Mouse (Mus musculus) limb, embryonic 10.5 days (tissue): Measurements from ENCODE around the gene Cntf. TPM values are rescaled to one million over a fixed set of nuclear protein-coding genes. Genes with fewer than 3 reads are reported as not detected.

Experiments
- DNase-seq: peaks from one replicate; pipeline ENCODE4 v3.0.0-alpha.2; 2017; ENCODE audit warnings: low spot score
- H3K27ac ChIP-seq: fragments of 300-500 bp; sonication (generic); 2 replicates; pipeline ENCODE4 v1.5.1; 2016; ENCODE audit warnings: mild to moderate bottlenecking
- H3K27me3 ChIP-seq: fragments of 300-500 bp; sonication (generic); 2 replicates; pipeline ENCODE4 v1.6.1; 2016; ENCODE audit warnings: low read depth, mild to moderate bottlenecking; ENCODE audit not compliant: poor library complexity, severe bottlenecking
- H3K36me3 ChIP-seq: fragments of 300-500 bp; sonication (generic); 2 replicates; pipeline ENCODE4 v1.6.1; 2016; ENCODE audit warnings: mild to moderate bottlenecking, moderate library complexity
- H3K4me1 ChIP-seq: fragments of 300-500 bp; sonication (generic); 2 replicates; pipeline ENCODE4 v1.6.1; 2016
- H3K4me3 ChIP-seq: fragments of 300-500 bp; sonication (generic); 2 replicates; pipeline ENCODE4 v1.5.1; 2016; ENCODE audit warnings: mild to moderate bottlenecking, moderate library complexity
- H3K9me3 ChIP-seq: fragments of 300-500 bp; sonication (generic); replicated peaks from 2 replicates; pipeline ENCODE4 v1.6.1; 2016; ENCODE audit warnings: mild to moderate bottlenecking
- WGBS: fragments of 180-500 bp; shearing (Covaris S2); methylation state at CpG from one replicate; pipeline ENCODE4 v1.1.7; 2016; 5-methylcytosine and 5-hydroxymethylcytosine counted together
- polyA plus RNA-seq: library from polyadenylated mRNA; unstranded; fragments of >200 nt; fragmentation: Nextera tagmentation; extraction: Ambion mirVana; gene quantifications from 2 replicates; pipeline ENCODE4 v1.2.1, GENCODE M21; 2016

The Cntf gene
- 1.8 and 2.2 TPM in 2 replicates for polyA plus RNA-seq

DNA sequence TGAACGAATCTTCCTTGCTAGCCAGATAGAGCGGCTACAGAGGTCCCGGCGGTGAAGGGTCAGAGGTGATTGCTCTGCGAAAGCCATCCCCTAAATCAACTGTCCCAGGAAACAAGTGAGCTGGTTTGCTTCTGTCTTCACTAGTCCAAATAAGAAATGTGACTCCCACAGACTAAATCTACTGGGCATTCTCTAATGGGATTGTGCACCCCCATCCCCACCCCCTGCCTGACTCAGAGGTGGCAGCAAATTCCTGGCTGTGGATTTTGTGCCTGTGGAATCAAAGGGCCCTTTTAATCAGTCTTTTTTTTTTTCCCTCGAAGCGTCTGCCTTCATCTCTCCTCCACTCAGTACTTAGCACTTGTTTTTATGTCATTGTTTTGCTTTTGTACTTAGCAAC is at the start of gene Cntf:
TSS of gene Cntf (minus strand) at position 325 of the 400 bp plus-strand sequence.
- Histone ChIP-seq H3K36me3 (peaks cover 82% of the 10 kb centered on the region), H3K9me3 (no peaks in the 10 kb centered on the region), H3K4me3 (no peak within 1 kb of the TSS), H3K27ac (no peak within 1 kb of the TSS), H3K27me3 (no peaks in the 10 kb centered on the region), H3K4me1 (no peaks in the 10 kb centered on the region)
- 47% methylated on average over 7 of the region's 7 CpGs for WGBS
- no peak for DNase-seq

DNA sequence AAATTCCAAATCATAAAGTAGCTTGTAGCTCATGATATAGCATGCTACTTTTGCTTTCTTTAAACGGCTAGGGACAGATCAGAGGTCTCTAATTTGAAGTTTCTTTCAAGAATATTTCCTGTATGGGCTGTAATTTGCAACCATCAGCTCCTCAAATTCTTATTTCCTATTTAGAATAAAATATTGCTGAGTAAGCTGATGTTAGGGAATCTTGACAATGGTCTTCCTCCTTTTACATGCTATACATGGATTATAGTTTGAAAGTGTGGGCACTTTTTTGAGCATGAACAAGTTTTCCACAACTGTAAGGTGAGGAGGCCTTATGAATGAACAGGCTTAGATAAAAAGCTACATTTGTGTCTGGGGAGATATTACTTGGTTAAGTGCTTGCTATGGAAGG is 48.5 kb upstream of the Cntf start:
- Histone ChIP-seq H3K9me3 (no peaks in the 10 kb centered on the region), H3K4me1 (no peaks in the 10 kb centered on the region), H3K36me3 (no peaks in the 10 kb centered on the region), H3K27me3 (no peaks in the 10 kb centered on the region), H3K4me3 (no peak overlapping the region), H3K27ac (no peak overlapping the region)
- WGBS, result 80% methylated on average over 1 of the region's 1 CpGs
- DNase-seq, result no peak

- H3K27me3 ChIP-seq, result no peaks in the 10 kb centered on the region
- 72% methylated on average over 1 of the region's 1 CpGs for WGBS
These were observed 47.4 kb upstream of the Cntf start for GRCm38 (mm10) chr19:12812644-12813364.

GRCm38 (mm10) chr19:12806214-12806613 is 40.8 kb upstream of the Cntf start:
- Histone ChIP-seq H3K27ac (no peak overlapping the region), H3K27me3 (no peaks in the 10 kb centered on the region), H3K9me3 (no peaks in the 10 kb centered on the region), H3K4me1 (no peaks in the 10 kb centered on the region), H3K4me3 (no peak overlapping the region), H3K36me3 (no peaks in the 10 kb centered on the region)
- no peak for DNase-seq
- 82% methylated on average over 2 of the region's 2 CpGs for WGBS

More at GRCm38 (mm10) chr19:12812644-12813364, 47.4 kb upstream of the Cntf start:
- no peaks in the 10 kb centered on the region for H3K36me3 ChIP-seq
- H3K4me1 ChIP-seq, result no peaks in the 10 kb centered on the region
- H3K4me3 ChIP-seq, result no peak overlapping the region
- no peak for DNase-seq
- H3K27ac ChIP-seq, result no peak overlapping the region
- H3K9me3 ChIP-seq, result no peaks in the 10 kb centered on the region

- Histone ChIP-seq H3K9me3 (no peaks in the 10 kb centered on the region), H3K4me1 (no peaks in the 10 kb centered on the region), H3K27ac (no peak overlapping the region), H3K4me3 (no peak overlapping the region), H3K36me3 (no peaks in the 10 kb centered on the region), H3K27me3 (no peaks in the 10 kb centered on the region)
- DNase-seq, result no peak
- 88% methylated on average over 3 of the region's 3 CpGs for WGBS
These were observed 40.3 kb upstream of the Cntf start for GRCm38 (mm10) chr19:12805730-12806129.

DNA sequence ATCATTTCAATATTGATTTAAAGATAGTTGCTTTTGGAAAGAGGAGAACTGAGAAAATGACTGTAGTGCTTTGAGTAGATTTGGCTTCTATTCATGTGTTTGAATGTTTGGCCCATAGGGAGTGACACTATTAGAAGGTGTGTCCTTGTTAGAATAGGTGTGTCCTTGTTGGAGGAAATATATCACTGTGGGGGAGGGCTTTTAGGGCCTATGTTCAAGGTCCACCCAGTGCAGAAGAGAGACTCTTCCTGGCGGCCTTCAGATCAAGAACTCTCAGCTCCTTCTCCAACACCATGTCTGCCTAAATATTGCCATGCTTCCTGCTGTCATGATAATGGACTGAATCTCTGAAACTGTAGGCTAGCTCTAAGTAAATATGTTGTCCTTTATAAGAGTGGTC is 38.8 kb upstream of the Cntf start:
- Histone ChIP-seq H3K27me3 (no peaks in the 10 kb centered on the region), H3K4me1 (no peaks in the 10 kb centered on the region), H3K36me3 (no peaks in the 10 kb centered on the region), H3K9me3 (no peaks in the 10 kb centered on the region), H3K4me3 (no peak overlapping the region), H3K27ac (no peak overlapping the region)
- no peak for DNase-seq
- WGBS, result 89% methylated on average over 1 of the region's 1 CpGs

- no peak for DNase-seq
- H3K4me3 ChIP-seq, result no peak overlapping the region
- H3K4me1 ChIP-seq, result no peaks in the 10 kb centered on the region
- no peak overlapping the region for H3K27ac ChIP-seq
- no peaks in the 10 kb centered on the region for H3K36me3 ChIP-seq
- 83% methylated on average over 3 of the region's 3 CpGs for WGBS
- no peaks in the 10 kb centered on the region for H3K9me3 ChIP-seq
- H3K27me3 ChIP-seq, result no peaks in the 10 kb centered on the region
These were observed 37.4 kb upstream of the Cntf start for GRCm38 (mm10) chr19:12802830-12803229.

- peaks cover 5% of the 10 kb centered on the region; the same call in 1 of the 2 replicates for H3K4me1 ChIP-seq
- no peak overlapping the region for H3K4me3 ChIP-seq
- H3K9me3 ChIP-seq, result no peaks in the 10 kb centered on the region
- DNase-seq, result no peak
- no peak overlapping the region for H3K27ac ChIP-seq
- WGBS, result 84% methylated on average over 3 of the region's 3 CpGs
- no peaks in the 10 kb centered on the region for H3K36me3 ChIP-seq
- no peaks in the 10 kb centered on the region for H3K27me3 ChIP-seq
These were observed 35.6 kb upstream of the Cntf start for GRCm38 (mm10) chr19:12801046-12801445.

- no peak for DNase-seq
- H3K4me3 ChIP-seq, result no peak overlapping the region
- no peak overlapping the region for H3K27ac ChIP-seq
- H3K36me3 ChIP-seq, result no peaks in the 10 kb centered on the region
- H3K9me3 ChIP-seq, result no peaks in the 10 kb centered on the region
- H3K4me1 ChIP-seq, result peaks cover 5% of the 10 kb centered on the region; the same call in 1 of the 2 replicates
- 70% methylated on average over 2 of the region's 2 CpGs for WGBS
- H3K27me3 ChIP-seq, result no peaks in the 10 kb centered on the region
These were observed 35.2 kb upstream of the Cntf start for GRCm38 (mm10) chr19:12800621-12801020.

DNA sequence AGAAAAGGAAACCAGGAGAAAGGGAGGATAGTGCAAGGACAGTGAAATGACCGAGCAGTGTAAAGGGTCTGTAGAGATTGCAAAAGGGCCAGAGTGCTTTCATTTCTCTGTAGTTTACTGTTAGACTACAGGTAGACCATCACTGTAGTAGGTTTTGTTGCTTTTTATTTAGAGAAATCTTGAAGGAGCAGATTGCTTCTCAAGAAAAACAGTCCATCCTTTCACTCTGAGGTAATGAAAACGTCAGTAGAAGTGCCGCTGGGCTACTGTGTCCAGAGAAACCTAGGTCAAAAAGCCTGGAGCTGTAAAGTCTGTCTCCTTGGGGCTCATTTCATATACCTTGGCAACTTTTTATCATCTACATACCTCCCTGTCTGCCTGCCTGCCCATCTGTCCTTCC is 33.6 kb upstream of the Cntf start:
- WGBS, result 89% methylated on average over 3 of the region's 3 CpGs
- Histone ChIP-seq H3K27me3 (no peaks in the 10 kb centered on the region), H3K4me3 (no peak overlapping the region), H3K4me1 (peaks cover 5% of the 10 kb centered on the region; the same call in 1 of the 2 replicates), H3K9me3 (no peaks in the 10 kb centered on the region), H3K27ac (no peak overlapping the region), H3K36me3 (no peaks in the 10 kb centered on the region)
- no peak for DNase-seq

DNA sequence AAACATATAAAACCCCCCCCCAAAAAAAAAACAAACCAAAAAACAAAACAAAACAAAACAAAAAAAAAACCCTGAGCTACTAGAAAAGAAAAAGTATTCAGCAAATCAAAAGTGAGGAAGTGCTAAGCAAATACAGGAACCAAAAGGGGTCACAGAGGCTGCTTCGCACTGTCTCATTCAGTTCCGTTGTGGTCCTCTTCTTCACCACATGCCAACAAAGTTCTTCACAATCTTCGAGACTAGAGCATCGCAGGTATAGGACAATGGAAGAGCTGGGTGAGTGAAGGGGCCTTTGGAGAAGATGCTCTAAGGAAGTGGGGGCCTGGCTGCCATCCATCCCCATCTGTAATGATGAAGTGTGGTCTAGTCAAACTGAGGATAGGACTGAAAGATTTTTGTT is 33.0 kb upstream of the Cntf start:
- H3K9me3 ChIP-seq, result no peaks in the 10 kb centered on the region
- H3K4me1 ChIP-seq, result peaks cover 7% of the 10 kb centered on the region; the same call in 1 of the 2 replicates
- no peaks in the 10 kb centered on the region for H3K27me3 ChIP-seq
- no peak for DNase-seq
- H3K4me3 ChIP-seq, result no peak overlapping the region
- no peaks in the 10 kb centered on the region for H3K36me3 ChIP-seq
- H3K27ac ChIP-seq, result no peak overlapping the region
- 87% methylated on average over 4 of the region's 4 CpGs for WGBS

- Histone ChIP-seq H3K36me3 (no peaks in the 10 kb centered on the region), H3K27me3 (no peaks in the 10 kb centered on the region), H3K4me3 (peak overlapping the region; percentile 89), H3K27ac (peak overlapping the region; percentile 98), H3K9me3 (no peaks in the 10 kb centered on the region), H3K4me1 (peaks cover 8% of the 10 kb centered on the region; the same call in 1 of the 2 replicates)
- DNase-seq, result no peak
- WGBS, result 2% methylated on average over 7 of the region's 7 CpGs
These were observed 31.6 kb upstream of the Cntf start for GRCm38 (mm10) chr19:12797071-12797470.

GRCm38 (mm10) chr19:12796328-12796931 is 31.0 kb upstream of the Cntf start:
- Histone ChIP-seq H3K27ac (peak overlapping the region; percentile 98), H3K27me3 (no peaks in the 10 kb centered on the region), H3K9me3 (no peaks in the 10 kb centered on the region), H3K4me1 (peaks cover 8% of the 10 kb centered on the region; the same call in 1 of the 2 replicates), H3K4me3 (peak overlapping the region; percentile 89), H3K36me3 (no peaks in the 10 kb centered on the region)
- peak; percentile 65 for DNase-seq
- WGBS, result under 1% methylated on average over 29 of the region's 29 CpGs
